Mouse (Mus musculus) testis, adult 2 months (tissue): ENCODE results near the gene Cdk10. TPM values are rescaled to one million over a fixed set of nuclear protein-coding genes. Genes with fewer than 3 reads are reported as not detected.
A peak's percentile ranks its signal among the peaks of the same experiment; 100 is the strongest.

Source experiments
- H3K27ac ChIP-seq: fragments of 200-500 bp; 2 replicates; pipeline ENCODE4 v1.5.1; 2012; ENCODE audit warnings: low read depth, low read length; ENCODE audit not compliant: control insufficient read depth, insufficient read depth
- H3K27me3 ChIP-seq: fragments of 200-500 bp; 2 replicates; pipeline ENCODE4 v1.6.1; 2012; ENCODE audit warnings: mild to moderate bottlenecking, low read length, moderate library complexity; ENCODE audit not compliant: control insufficient read depth, insufficient read depth
- H3K36me3 ChIP-seq: fragments of 200-500 bp; 2 replicates; pipeline ENCODE4 v1.6.1; 2012; ENCODE audit warnings: mild to moderate bottlenecking, low read length; ENCODE audit not compliant: control insufficient read depth, insufficient read depth
- H3K4me1 ChIP-seq: fragments of 200-500 bp; 2 replicates; pipeline ENCODE4 v1.6.1; 2012; ENCODE audit warnings: low read length; ENCODE audit not compliant: control insufficient read depth, insufficient read depth
- H3K4me3 ChIP-seq: fragments of 200-500 bp; 2 replicates; pipeline ENCODE4 v1.5.1; 2012; ENCODE audit warnings: low read depth, mild to moderate bottlenecking, low read length, moderate library complexity, mixed read lengths; ENCODE audit not compliant: control insufficient read depth
- CTCF ChIP-seq: fragments of 200-500 bp; IDR thresholded peaks from 2 replicates; pipeline ENCODE4 v1.5.1; 2012; ENCODE audit warnings: low read depth, mild to moderate bottlenecking, inconsistent platforms, low read length, moderate library complexity; ENCODE audit not compliant: control insufficient read depth, insufficient read depth, insufficient replicate concordance
- POLR2A ChIP-seq: fragments of 200-500 bp; IDR thresholded peaks from 2 replicates; pipeline ENCODE4 v1.6.1; 2012; ENCODE audit warnings: low read depth, mild to moderate bottlenecking, inconsistent platforms, low read length, moderate library complexity; ENCODE audit not compliant: control insufficient read depth
- polyA plus RNA-seq: library from polyadenylated mRNA; depleted of rRNA; stranded (reverse); fragments of >200 nt; gene quantifications from 2 replicates; pipeline ENCODE4 v1.2.3, GENCODE M21; 2012; rRNA removed

Cdk10 gene
- polyA plus RNA-seq = 62.0 and 65.4 TPM in 2 replicates

DNA sequence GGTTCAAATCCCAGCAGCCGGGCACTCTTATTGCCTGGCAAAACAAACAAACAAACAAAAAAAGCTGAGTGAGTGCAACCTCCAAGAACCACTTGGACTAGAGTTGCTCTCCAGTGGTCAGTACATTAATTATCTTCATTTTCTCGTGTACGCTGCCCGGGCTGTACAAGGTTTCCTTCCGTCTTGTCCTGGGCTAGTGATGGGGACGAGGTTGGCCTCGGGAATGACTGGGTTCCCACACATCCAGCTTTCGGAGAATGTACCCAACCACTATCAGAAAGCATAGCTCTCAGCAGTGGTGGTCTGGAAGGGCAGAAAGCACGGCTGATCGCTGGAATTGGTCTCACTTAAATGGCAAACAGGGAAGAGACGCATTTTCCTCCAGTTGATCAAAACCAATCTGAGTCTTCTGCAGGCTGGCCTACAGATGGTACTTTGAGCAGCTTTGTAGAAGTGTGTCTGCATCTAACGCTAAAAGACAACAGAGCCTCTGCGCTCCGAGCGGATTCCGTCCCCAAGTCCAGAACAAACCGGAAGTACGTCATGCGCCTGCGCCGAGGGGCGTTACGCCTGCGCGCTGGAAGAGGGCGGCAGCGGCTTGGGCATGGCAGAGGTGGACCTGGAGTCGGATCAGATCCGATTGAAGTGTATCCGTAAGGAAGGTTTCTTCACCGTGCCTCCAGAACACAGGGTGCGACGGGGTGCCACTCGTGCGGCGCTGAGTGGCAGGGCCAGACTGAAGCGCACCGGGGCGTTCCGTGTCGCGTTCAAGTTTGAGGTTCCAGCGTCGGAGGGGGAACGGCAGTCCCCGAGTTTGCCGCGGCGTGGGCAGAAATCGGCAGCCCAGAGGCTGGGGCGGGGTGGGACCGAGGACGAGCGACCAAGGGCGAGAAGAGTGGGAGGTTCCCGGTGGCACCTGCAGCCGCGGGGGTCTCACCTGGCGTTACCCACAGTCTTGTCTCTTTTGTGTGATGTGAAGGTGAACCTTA, at the start of gene Cdk10:
Cdk10 (plus strand) TSS at position 565 of the 989 bp plus-strand sequence.
- Histone ChIP-seq H3K4me3 (peak within 1 kb of the TSS; percentile 92), H3K27ac (peak within 1 kb of the TSS; percentile 79), H3K36me3 (peaks cover 3% of the 10 kb centered on the region), H3K27me3 (no peaks in the 10 kb centered on the region), H3K4me1 (peaks cover 3% of the 10 kb centered on the region)
- TF ChIP-seq CTCF (no peak), POLR2A (peak; percentile 97)

DNA sequence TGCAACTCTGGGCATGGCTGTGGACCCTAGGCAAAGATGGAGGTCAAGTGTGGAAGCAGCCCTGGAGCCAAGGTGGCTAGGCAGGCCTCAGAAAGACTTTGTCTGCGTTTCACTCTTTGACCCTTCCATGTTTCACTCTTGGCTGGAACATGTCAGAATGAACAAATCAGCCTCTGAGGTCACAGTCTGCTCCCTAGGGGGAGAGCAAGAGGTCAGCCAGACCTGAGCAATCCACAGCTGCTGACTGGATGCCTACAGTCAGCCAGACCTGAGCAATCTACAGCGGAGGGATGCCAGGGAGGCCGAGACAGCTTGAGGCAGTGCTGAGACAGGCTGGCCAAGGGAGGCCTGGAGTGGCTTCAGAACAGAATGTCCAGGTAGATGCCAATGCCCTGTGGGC, 43.3 kb upstream of the Cdk10 start:
- Histone ChIP-seq H3K36me3 (no peaks in the 10 kb centered on the region), H3K4me1 (peaks cover 5% of the 10 kb centered on the region), H3K4me3 (no peak overlapping the region), H3K27me3 (no peaks in the 10 kb centered on the region), H3K27ac (no peak overlapping the region)
- TF ChIP-seq CTCF (no peak), POLR2A (no peak)

DNA sequence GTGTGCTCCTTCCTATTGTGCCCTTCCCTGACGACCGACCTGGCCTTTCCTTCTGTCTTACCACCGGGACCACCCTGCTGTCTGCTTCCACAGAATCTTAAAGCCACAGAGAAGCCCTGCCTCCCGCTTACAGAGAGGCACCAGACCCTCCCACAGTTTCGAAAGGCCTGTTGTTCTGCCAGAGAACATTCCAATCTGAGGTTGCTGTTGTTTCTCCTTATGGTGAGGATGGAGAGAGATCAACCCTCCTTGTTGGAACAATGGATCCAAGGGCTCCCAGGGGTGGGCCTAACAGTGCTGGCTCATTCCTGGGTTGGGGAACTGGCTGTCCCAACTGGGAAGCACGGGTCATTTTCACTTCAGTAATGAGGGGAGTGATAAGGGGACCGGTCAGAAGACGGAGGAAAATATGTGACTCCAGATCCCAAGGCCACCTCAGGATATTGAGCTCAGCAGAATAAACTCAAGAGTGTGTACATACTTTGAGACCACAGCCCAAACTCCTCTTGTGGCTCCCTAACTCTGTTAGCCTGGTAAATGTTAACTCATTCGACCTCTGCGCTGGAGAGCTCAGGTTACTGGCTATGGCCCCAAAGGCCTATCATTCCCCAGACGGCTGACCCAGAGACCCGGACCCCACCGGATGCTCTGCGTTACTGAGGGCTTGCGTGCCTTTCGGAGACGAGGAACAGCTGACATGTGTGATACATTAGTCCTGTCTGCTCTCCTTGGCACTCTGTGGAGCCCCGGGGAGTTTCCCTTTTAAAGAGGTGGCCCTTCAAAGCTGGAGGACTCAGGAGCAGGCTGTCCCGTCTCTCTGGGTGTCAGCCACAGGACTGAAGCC, 38.9 kb upstream of the Cdk10 start, which contains the start of gene Dpep1:
Dpep1 (plus strand) TSS at position 677 of the 844 bp plus-strand sequence.
- peak within 1 kb of the TSS; percentile 16 for H3K4me3 ChIP-seq
- H3K27ac ChIP-seq = peak within 1 kb of the TSS; percentile 51
- TF ChIP-seq CTCF (no peak), POLR2A (no peak)
- peaks cover 5% of the 10 kb centered on the region for H3K4me1 ChIP-seq
- H3K27me3 ChIP-seq = no peaks in the 10 kb centered on the region
- H3K36me3 ChIP-seq = no peaks in the 10 kb centered on the region

DNA sequence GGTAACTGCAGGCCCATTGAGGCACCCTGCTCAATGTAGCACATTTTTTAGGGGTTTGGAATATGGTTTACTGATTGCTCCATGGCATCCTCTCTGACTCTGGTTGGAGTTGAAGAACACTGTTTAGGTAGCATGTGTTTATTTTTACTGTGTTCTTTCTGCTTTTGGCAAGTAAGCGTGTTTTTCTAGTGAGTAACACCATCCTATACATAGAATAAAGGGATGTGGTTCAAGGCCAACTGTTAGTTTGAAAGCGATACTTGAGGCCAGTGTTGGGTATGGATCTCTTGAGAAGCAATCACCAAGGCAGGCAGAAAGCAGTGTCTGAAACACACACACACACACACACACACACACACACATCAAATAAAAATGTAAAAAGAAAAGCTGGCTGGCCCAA, 36.6 kb upstream of the Cdk10 start:
- no peak overlapping the region for H3K4me3 ChIP-seq
- no peak for TF ChIP-seq CTCF
- no peak for TF ChIP-seq POLR2A
- H3K27ac ChIP-seq = no peak overlapping the region
- no peaks in the 10 kb centered on the region for H3K4me1 ChIP-seq
- no peaks in the 10 kb centered on the region for H3K36me3 ChIP-seq
- H3K27me3 ChIP-seq = no peaks in the 10 kb centered on the region

DNA sequence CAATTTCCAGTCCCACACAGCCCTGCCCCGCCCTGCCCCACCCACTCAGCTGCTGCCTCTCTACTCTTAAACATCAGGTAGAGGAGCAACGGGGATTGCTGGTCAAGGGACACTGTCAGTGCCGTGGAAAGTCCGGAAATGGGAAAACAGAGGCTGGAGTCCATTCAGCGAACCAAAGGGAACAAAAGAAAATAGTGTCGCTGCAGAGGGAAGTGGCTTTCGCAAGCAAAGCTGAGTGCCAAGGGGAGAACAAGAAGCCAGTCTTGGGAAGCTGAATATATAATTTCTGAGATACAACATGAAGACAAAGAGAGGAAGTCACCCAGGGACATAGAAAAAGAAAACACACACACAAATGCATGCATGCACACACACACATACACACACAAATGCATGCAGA, 35.8 kb upstream of the Cdk10 start:
- Histone ChIP-seq H3K4me3 (no peak overlapping the region), H3K27me3 (no peaks in the 10 kb centered on the region), H3K36me3 (no peaks in the 10 kb centered on the region), H3K4me1 (no peaks in the 10 kb centered on the region), H3K27ac (no peak overlapping the region)
- TF ChIP-seq CTCF = no peak
- TF ChIP-seq POLR2A = no peak

DNA sequence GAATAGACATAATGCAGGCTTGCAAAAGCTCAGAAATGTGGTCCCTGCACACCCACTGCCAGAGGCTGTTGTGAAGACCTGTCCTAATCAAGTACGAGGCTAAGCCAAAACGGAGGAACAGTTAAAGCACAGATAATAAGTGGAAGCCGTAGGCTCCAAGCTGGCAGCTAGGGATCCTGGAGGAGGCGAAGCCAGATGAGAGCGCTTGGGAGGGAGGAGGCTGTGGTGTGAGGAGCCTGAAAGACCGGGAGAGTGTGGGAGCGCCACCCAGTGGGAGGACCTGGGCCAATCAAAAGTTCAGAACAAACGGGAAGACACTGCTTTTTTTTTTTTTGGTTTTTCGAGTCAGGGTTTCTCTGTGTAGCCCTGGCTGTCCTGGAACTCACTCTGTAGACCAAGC, 34.0 kb upstream of the Cdk10 start:
- TF ChIP-seq CTCF (peak; percentile 52; the same call in 1 of the 2 replicates), POLR2A (no peak)
- Histone ChIP-seq H3K27me3 (no peaks in the 10 kb centered on the region), H3K4me1 (no peaks in the 10 kb centered on the region), H3K27ac (no peak overlapping the region), H3K36me3 (no peaks in the 10 kb centered on the region), H3K4me3 (no peak overlapping the region)

DNA sequence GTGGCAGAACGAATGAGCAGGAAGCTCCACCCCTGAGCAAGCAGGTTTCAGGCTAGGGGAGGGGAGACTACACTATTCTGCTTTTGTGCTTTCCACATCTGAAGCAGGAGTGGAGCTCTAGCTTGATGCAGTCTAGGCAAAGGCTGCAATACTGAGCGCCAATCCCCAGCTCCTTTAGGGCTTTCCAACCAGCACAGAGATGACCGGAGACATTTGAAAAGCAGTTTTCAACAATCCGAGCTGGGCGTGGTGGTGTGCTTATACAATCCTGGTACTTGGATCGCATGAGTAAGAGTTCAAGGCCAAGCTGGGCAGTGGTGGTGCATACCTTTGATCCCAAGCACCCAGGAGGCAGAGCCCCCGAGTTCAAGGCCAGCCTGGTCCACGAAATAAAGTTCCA, 32.7 kb upstream of the Cdk10 start:
- no peaks in the 10 kb centered on the region for H3K4me1 ChIP-seq
- H3K4me3 ChIP-seq = no peak overlapping the region
- H3K36me3 ChIP-seq = no peaks in the 10 kb centered on the region
- H3K27me3 ChIP-seq = no peaks in the 10 kb centered on the region
- TF ChIP-seq CTCF (no peak), POLR2A (no peak)
- H3K27ac ChIP-seq = no peak overlapping the region
